Mouse (Mus musculus): ENCODE data around the gene Ccdc33. TPM values are rescaled to one million over a fixed set of nuclear protein-coding genes. Genes with fewer than 3 reads are reported as not detected.

The Ccdc33 gene
- total and polyA plus RNA-seq, 3 experiments: 0.21 to 1.0 TPM; not detected in 1

Other genes starting within 250 kb of the Ccdc33 start
- 31.2 and 37.3 TPM in 2 replicates for gene Ubl7, start 207.8 kb downstream of the Ccdc33 start, total RNA-seq (2012; rRNA removed)
- 19.9 and 24.7 TPM in 2 replicates for gene Ubl7, start 207.8 kb downstream of the Ccdc33 start, total RNA-seq (2014; rRNA removed)
- gene Ubl7, start 207.8 kb downstream of the Ccdc33 start, polyA plus RNA-seq (2012; ENCODE audit: insufficient read length, low read depth): 73.3 and 81.1 TPM in 2 replicates
- gene Sema7a, start 178.7 kb downstream of the Ccdc33 start, total RNA-seq (2012; rRNA removed): 113 and 181 TPM in 2 replicates
- 78.2 and 88.6 TPM in 2 replicates for gene Sema7a, start 178.7 kb downstream of the Ccdc33 start, total RNA-seq (2014; rRNA removed)
- gene Sema7a, start 178.7 kb downstream of the Ccdc33 start, polyA plus RNA-seq (2012; ENCODE audit: insufficient read length, low read depth): 81.9 and 89.4 TPM in 2 replicates
- 2.6 and 4.6 TPM in 2 replicates for gene Cyp11a1, start 112.4 kb downstream of the Ccdc33 start, total RNA-seq (2012; rRNA removed)
- 8.3 and 9.0 TPM in 2 replicates for gene Cyp11a1, start 112.4 kb downstream of the Ccdc33 start, total RNA-seq (2014; rRNA removed)
- gene Cyp11a1, start 112.4 kb downstream of the Ccdc33 start, polyA plus RNA-seq (2012; ENCODE audit: insufficient read length, low read depth): 12.1 and 12.8 TPM in 2 replicates
- gene Stra6, start 55.0 kb downstream of the Ccdc33 start, total RNA-seq (2012; rRNA removed): 0.08 TPM in 1 of 2 replicates, not detected in the other
- gene Stra6, start 55.0 kb downstream of the Ccdc33 start, total RNA-seq (2014; rRNA removed): 0.08 TPM in 1 of 2 replicates, not detected in the other
- gene Stra6, start 55.0 kb downstream of the Ccdc33 start, polyA plus RNA-seq (2012; ENCODE audit: insufficient read length, low read depth): 0.08 and 0.09 TPM in 2 replicates
- not detected in 2 replicates for gene Islr, start 85.5 kb upstream of the Ccdc33 start, total RNA-seq (2012; rRNA removed)
- not detected in 2 replicates for gene Islr, start 85.5 kb upstream of the Ccdc33 start, total RNA-seq (2014; rRNA removed)
- gene Islr, start 85.5 kb upstream of the Ccdc33 start, polyA plus RNA-seq (2012; ENCODE audit: insufficient read length, low read depth): not detected in 2 replicates
- not detected in 2 replicates for gene Islr2, start 85.5 kb upstream of the Ccdc33 start, total RNA-seq (2012; rRNA removed)
- gene Islr2, start 85.5 kb upstream of the Ccdc33 start, total RNA-seq (2014; rRNA removed): not detected in 2 replicates
- 0.35 TPM in 1 of 2 replicates, not detected in the other for gene Islr2, start 85.5 kb upstream of the Ccdc33 start, polyA plus RNA-seq (2012; ENCODE audit: insufficient read length, low read depth)
- gene Pml, start 131.0 kb upstream of the Ccdc33 start, total RNA-seq (2012; rRNA removed): 21.2 and 26.6 TPM in 2 replicates
- 6.4 and 8.3 TPM in 2 replicates for gene Pml, start 131.0 kb upstream of the Ccdc33 start, total RNA-seq (2014; rRNA removed)
- 54.1 and 56.9 TPM in 2 replicates for gene Pml, start 131.0 kb upstream of the Ccdc33 start, polyA plus RNA-seq (2012; ENCODE audit: insufficient read length, low read depth)
- gene Stoml1, start 134.3 kb upstream of the Ccdc33 start, total RNA-seq (2012; rRNA removed): 40.7 and 41.1 TPM in 2 replicates
- gene Stoml1, start 134.3 kb upstream of the Ccdc33 start, total RNA-seq (2014; rRNA removed): 35.3 and 35.4 TPM in 2 replicates
- 34.0 and 35.4 TPM in 2 replicates for gene Stoml1, start 134.3 kb upstream of the Ccdc33 start, polyA plus RNA-seq (2012; ENCODE audit: insufficient read length, low read depth)
- not detected in 2 replicates for gene Loxl1, start 194.4 kb upstream of the Ccdc33 start, total RNA-seq (2012; rRNA removed)
- gene Loxl1, start 194.4 kb upstream of the Ccdc33 start, total RNA-seq (2014; rRNA removed): not detected in 2 replicates
- not detected in 2 replicates for gene Loxl1, start 194.4 kb upstream of the Ccdc33 start, polyA plus RNA-seq (2012; ENCODE audit: insufficient read length, low read depth)

All from CH12.LX (cell line).